Mouse (Mus musculus): ENCODE results near the gene Pih1d1.

DNA sequence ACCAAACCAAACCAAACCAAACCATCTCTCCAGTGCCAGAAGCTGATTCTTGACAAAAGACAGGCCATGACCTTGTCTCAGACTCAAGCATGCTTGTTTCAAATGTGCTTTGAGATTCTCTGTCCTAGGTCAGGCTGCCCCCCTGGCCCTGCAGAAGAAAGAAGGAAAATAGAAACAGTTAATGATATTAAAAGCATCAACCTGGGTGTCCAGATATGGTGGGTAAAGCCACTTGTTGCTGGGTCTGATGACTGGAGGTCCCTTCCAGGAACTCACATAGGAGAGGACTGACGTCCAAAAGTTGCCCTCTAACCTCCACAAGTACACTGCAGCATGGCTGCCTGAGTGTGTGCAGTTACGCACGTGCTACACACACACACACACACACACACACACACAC is 6.8 kb downstream of the Pih1d1 start:
- TF ChIP-seq CTCF (IDR thresholded peaks at IDR 0.05; ENCODE audit: extremely low read depth, insufficient read depth, insufficient read length, insufficient replicate concordance) (no peak), POLR2A (IDR thresholded peaks at IDR 0.05; ENCODE audit: low read depth, low read length) (no peak)
